Mouse (Mus musculus) CH12.LX (cell line): ENCODE measurements around the gene Tspan5.

Source experiments
- CHD2 ChIP-seq: IDR thresholded peaks from 2 replicates; pipeline ENCODE4 v1.6.1; 2011; ENCODE audit warnings: low read length, improper control_type of control experiment
- CTCF ChIP-seq, 2 experiments: IDR thresholded peaks in 1 of 2; conservative IDR thresholded peaks in 1 of 2; 2 replicates each; pipeline ENCODE4 v1.5.1; 2011 to 2012; ENCODE audit warnings: low read depth in 2 of 2, low read length in 2 of 2, improper control_type of control experiment in 1 of 2, inconsistent platforms in 1 of 2, mild to moderate bottlenecking in 1 of 2, moderate library complexity in 1 of 2
- EP300 ChIP-seq: IDR thresholded peaks from 2 replicates; pipeline ENCODE4 v1.6.1; 2011; ENCODE audit warnings: low read length, improper control_type of control experiment
- USF1 ChIP-seq: IDR thresholded peaks from 2 replicates; pipeline ENCODE4 v1.6.1; 2014; ENCODE audit warnings: low read depth, mild to moderate bottlenecking, inconsistent platforms, low read length, improper control_type of control experiment

- TF ChIP-seq CTCF (conservative IDR thresholded peaks at IDR 0.05 in 1 of 2, IDR thresholded peaks at IDR 0.05 in 1 of 2; ENCODE audit: low read depth in 2 of 2, low read length in 2 of 2) (no peak), CHD2 (no peak), USF1 (no peak), EP300 (peak; percentile 58)
These were observed 151.5 kb downstream of the Tspan5 start for GRCm38 (mm10) chr3:138893520-138893919.
